Mouse (Mus musculus): ENCODE data around the gene Tgfa. TPM values are rescaled to one million over a fixed set of nuclear protein-coding genes. Genes with fewer than 3 reads are reported as not detected.

Gene Tgfa
- polyA plus RNA-seq, 1 experiment from 2014 or later = 7.5 TPM

GRCm38 (mm10) chr6:86193879-86194278 is 1.1 kb upstream of the Tgfa start:
- H3K9me3 ChIP-seq (ENCODE audit: control insufficient read depth) = no peaks in the 10 kb centered on the region
- 56% methylated on average over 5 of the region's 5 CpGs for WGBS
- H3K4me3 ChIP-seq (ENCODE audit: low read depth, low read length) = no peak overlapping the region
- peak; percentile 81 for TF ChIP-seq CTCF (IDR thresholded peaks at IDR 0.05; ENCODE audit: low read depth)
- peaks cover 4% of the 10 kb centered on the region; the same call in 1 of the 2 replicates for H3K4me1 ChIP-seq (replicated peaks; ENCODE audit: control insufficient read depth, insufficient read depth, low read length)
- H3K36me3 ChIP-seq (ENCODE audit: control insufficient read depth, insufficient read depth) = no peaks in the 10 kb centered on the region
- H3K27ac ChIP-seq (ENCODE audit: low read depth, low read length) = no peak overlapping the region
- ATAC-seq = no peak
- H3K27me3 ChIP-seq (replicated peaks; ENCODE audit: control insufficient read depth, insufficient read depth, low read length) = 0 out of 2 replicates have a peak, but pooled peaks cover 9% of the 10 kb centered on the region
- no peak overlapping the region for H3K9ac ChIP-seq (ENCODE audit: low read depth, low read length)
- H3K4me2 ChIP-seq (replicated peaks; ENCODE audit: low read depth) = peak overlapping the region; percentile 88

- Histone ChIP-seq H3K4me3 (ENCODE audit: low read depth, low read length) (peak overlapping the region; percentile 68), H3K27ac (ENCODE audit: low read depth, low read length) (no peak overlapping the region), H3K9ac (ENCODE audit: low read depth, low read length) (no peak overlapping the region), H3K4me2 (replicated peaks; ENCODE audit: low read depth) (peak overlapping the region; percentile 88), H3K4me1 (replicated peaks; ENCODE audit: control insufficient read depth, insufficient read depth, low read length) (peaks cover 4% of the 10 kb centered on the region; the same call in 1 of the 2 replicates), H3K9me3 (ENCODE audit: control insufficient read depth) (no peaks in the 10 kb centered on the region), H3K27me3 (replicated peaks; ENCODE audit: control insufficient read depth, insufficient read depth, low read length) (0 out of 2 replicates have a peak, but pooled peaks cover 9% of the 10 kb centered on the region), H3K36me3 (ENCODE audit: control insufficient read depth, insufficient read depth) (no peaks in the 10 kb centered on the region)
- no peak for TF ChIP-seq CTCF (IDR thresholded peaks at IDR 0.05; ENCODE audit: low read depth)
- WGBS = 10% methylated on average over 14 of the region's 14 CpGs
- ATAC-seq = no peak
Observed at GRCm38 (mm10) chr6:86196034-86196433, 1.0 kb downstream of the Tgfa start.

DNA sequence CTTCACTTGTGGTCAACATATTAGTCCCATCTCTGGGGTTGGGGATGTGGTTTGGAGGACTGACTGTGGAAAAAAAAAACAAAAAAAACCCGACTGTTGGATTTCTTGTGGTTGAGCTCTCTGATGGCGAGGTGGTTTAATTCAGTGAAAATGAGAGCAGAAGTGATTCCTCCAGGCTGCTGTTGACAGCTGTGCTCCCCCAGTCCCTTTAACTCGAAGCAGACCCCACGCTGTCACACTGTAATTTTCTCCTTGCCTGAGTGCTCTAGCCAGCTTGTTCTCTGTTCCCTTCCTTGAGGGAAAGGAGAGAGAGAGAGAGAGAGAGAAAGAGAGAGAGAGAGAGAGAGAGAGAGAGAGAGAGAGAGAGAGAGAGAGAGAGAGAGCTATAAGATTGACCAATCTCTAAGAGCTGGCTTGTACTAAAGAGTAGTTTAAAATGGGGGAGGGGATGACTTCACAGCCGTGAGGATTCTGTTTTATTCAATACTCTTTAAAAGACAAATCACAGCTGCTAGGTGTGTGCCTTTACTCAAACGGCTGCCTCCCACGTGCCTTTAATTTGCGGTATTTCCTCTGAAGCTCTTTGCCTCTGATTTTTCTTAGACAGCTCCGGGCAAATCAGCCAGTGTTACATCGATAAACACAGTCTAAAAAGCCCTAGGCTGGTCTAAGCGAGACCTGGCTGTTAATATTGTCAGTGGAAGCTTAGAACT is 2.3 kb downstream of the Tgfa start:
- no peak for TF ChIP-seq CTCF (IDR thresholded peaks at IDR 0.05; ENCODE audit: low read depth)
- Histone ChIP-seq H3K9ac (ENCODE audit: low read depth, low read length) (no peak overlapping the region), H3K27me3 (replicated peaks; ENCODE audit: control insufficient read depth, insufficient read depth, low read length) (0 out of 2 replicates have a peak, but pooled peaks cover 9% of the 10 kb centered on the region), H3K36me3 (ENCODE audit: control insufficient read depth, insufficient read depth) (no peaks in the 10 kb centered on the region), H3K4me2 (replicated peaks; ENCODE audit: low read depth) (no peak overlapping the region), H3K27ac (ENCODE audit: low read depth, low read length) (no peak overlapping the region), H3K4me1 (replicated peaks; ENCODE audit: control insufficient read depth, insufficient read depth, low read length) (peaks cover 4% of the 10 kb centered on the region; the same call in 1 of the 2 replicates), H3K9me3 (ENCODE audit: control insufficient read depth) (no peaks in the 10 kb centered on the region), H3K4me3 (ENCODE audit: low read depth, low read length) (no peak overlapping the region)
- ATAC-seq = no peak
- WGBS = 39% methylated on average over 11 of the region's 11 CpGs

GRCm38 (mm10) chr6:86200934-86201333 is 5.9 kb downstream of the Tgfa start:
- 76% methylated on average over 5 of the region's 5 CpGs for WGBS
- H3K4me3 ChIP-seq (ENCODE audit: low read depth, low read length) = no peak overlapping the region
- no peak; the same call in 1 of the 2 replicates for ATAC-seq

DNA sequence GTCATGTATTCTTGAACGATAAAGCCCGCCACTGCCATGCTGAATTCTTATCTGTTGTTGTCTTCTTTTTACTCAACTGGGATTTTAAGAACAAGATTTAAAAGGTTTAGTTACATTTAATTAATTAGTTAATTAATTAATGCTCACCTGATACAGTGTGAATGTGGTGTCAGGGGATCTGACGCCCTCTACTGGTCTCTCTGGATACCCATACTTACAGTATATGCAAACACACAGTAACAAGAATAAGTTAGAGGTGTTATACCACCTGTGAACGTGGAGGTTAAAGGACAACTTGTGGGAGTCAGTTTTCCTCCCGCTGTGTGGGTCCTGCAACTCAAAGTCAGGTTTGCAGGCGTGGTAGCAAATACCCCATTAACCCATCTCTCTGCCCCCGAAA is 8.1 kb downstream of the Tgfa start:
- H3K4me2 ChIP-seq (replicated peaks; ENCODE audit: low read depth) = no peak overlapping the region
- no peaks in the 10 kb centered on the region for H3K4me1 ChIP-seq (replicated peaks; ENCODE audit: control insufficient read depth, insufficient read depth, low read length)
- H3K36me3 ChIP-seq (ENCODE audit: control insufficient read depth, insufficient read depth) = no peaks in the 10 kb centered on the region
- no peak for ATAC-seq
- no peak overlapping the region for H3K9ac ChIP-seq (ENCODE audit: low read depth, low read length)
- no peak overlapping the region for H3K27ac ChIP-seq (ENCODE audit: low read depth, low read length)
- TF ChIP-seq CTCF (IDR thresholded peaks at IDR 0.05; ENCODE audit: low read depth) = peak; percentile 32
- H3K9me3 ChIP-seq (ENCODE audit: control insufficient read depth) = no peaks in the 10 kb centered on the region
- WGBS = 79% methylated on average over 7 of the region's 7 CpGs
- H3K27me3 ChIP-seq (replicated peaks; ENCODE audit: control insufficient read depth, insufficient read depth, low read length) = no peaks in the 10 kb centered on the region
- H3K4me3 ChIP-seq (ENCODE audit: low read depth, low read length) = no peak overlapping the region

More at GRCm38 (mm10) chr6:86200934-86201333, 5.9 kb downstream of the Tgfa start:
- Histone ChIP-seq H3K4me2 (replicated peaks; ENCODE audit: low read depth) (no peak overlapping the region), H3K9ac (ENCODE audit: low read depth, low read length) (no peak overlapping the region), H3K4me1 (replicated peaks; ENCODE audit: control insufficient read depth, insufficient read depth, low read length) (no peaks in the 10 kb centered on the region), H3K27me3 (replicated peaks; ENCODE audit: control insufficient read depth, insufficient read depth, low read length) (0 out of 2 replicates have a peak, but pooled peaks cover 3% of the 10 kb centered on the region), H3K36me3 (ENCODE audit: control insufficient read depth, insufficient read depth) (no peaks in the 10 kb centered on the region), H3K27ac (ENCODE audit: low read depth, low read length) (no peak overlapping the region), H3K9me3 (ENCODE audit: control insufficient read depth) (no peaks in the 10 kb centered on the region)
- no peak for TF ChIP-seq CTCF (IDR thresholded peaks at IDR 0.05; ENCODE audit: low read depth)

- WGBS = 82% methylated on average over 6 of the region's 6 CpGs
- Histone ChIP-seq H3K36me3 (ENCODE audit: control insufficient read depth, insufficient read depth) (no peaks in the 10 kb centered on the region), H3K4me1 (replicated peaks; ENCODE audit: control insufficient read depth, insufficient read depth, low read length) (no peaks in the 10 kb centered on the region), H3K9me3 (ENCODE audit: control insufficient read depth) (no peaks in the 10 kb centered on the region), H3K4me3 (ENCODE audit: low read depth, low read length) (no peak overlapping the region), H3K4me2 (replicated peaks; ENCODE audit: low read depth) (no peak overlapping the region), H3K27ac (ENCODE audit: low read depth, low read length) (no peak overlapping the region), H3K27me3 (replicated peaks; ENCODE audit: control insufficient read depth, insufficient read depth, low read length) (no peaks in the 10 kb centered on the region), H3K9ac (ENCODE audit: low read depth, low read length) (no peak overlapping the region)
- no peak for ATAC-seq
- TF ChIP-seq CTCF (IDR thresholded peaks at IDR 0.05; ENCODE audit: low read depth) = no peak
Observed at GRCm38 (mm10) chr6:86206014-86206413, 11.0 kb downstream of the Tgfa start.

Data from intestine, postnatal 0 days (tissue).